Mouse (Mus musculus) MEL (cell line): ENCODE data around the gene Olfr641. TPM values are rescaled to one million over a fixed set of nuclear protein-coding genes. Genes with fewer than 3 reads are reported as not detected.

Experiments
- GATA1 ChIP-seq: IDR thresholded peaks from 2 replicates; pipeline ENCODE4 v1.6.1; 2011; ENCODE audit warnings: low read depth, low read length, improper control_type of control experiment
- RAD21 ChIP-seq: IDR thresholded peaks from 2 replicates; pipeline ENCODE4 v1.6.1; 2011; ENCODE audit warnings: mild to moderate bottlenecking, low read depth, low read length, improper control_type of control experiment
- polyA plus RNA-seq, 2 experiments: library from polyadenylated mRNA; stranded (reverse) in 1 of 2; unstranded in 1 of 2; fragments of >175 nt in 1 of 2; fragments of >200 nt in 1 of 2; gene quantifications; 2 replicates each; pipeline versions ENCODE4 v1.2.1 to v1.2.4; 2012; ENCODE audit warnings: low replicate concordance in 2 of 2, low read depth in 1 of 2; ENCODE audit not compliant: insufficient read length in 2 of 2, insufficient read depth in 1 of 2, missing spikeins in 1 of 2
- total RNA-seq: library from RNA; depleted of rRNA; stranded (reverse); fragments of 300-350 nt; gene quantifications from 2 replicates; pipeline ENCODE4 v1.2.3, GENCODE M21; 2012; rRNA removed

Olfr641 gene
- total and polyA plus RNA-seq, 3 experiments, result not detected

DNA sequence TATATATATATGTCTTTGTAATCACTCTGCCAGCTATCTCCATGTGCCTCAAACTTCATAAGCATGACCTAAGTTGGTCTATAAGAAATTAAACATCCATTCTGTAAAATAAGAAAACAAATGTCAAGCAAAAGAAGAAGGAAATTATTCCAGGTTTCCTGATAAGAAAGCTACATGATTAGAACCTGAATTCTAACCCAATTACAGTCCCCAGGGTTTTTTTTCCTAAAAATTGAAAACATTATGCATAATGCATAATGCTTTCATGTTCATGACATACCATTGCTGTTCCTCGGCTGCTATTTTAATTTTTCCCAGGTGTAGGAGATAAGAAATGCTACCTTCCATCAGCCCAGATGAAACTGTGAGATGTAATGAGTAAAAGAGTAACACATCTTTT, 50.1 kb downstream of the Olfr641 start, which contains the start of gene Olfr645 (continued):
- no peak for TF ChIP-seq RAD21
- TF ChIP-seq GATA1, result no peak

Other genes with a start within 250 kb of the Olfr641 start
- not detected in 2 replicates for gene Olfr67, start 243.6 kb upstream of the Olfr641 start, total RNA-seq
- not detected for gene Olfr67, start 243.6 kb upstream of the Olfr641 start, polyA plus RNA-seq
- 120 and 191 TPM in 2 replicates for gene Hbb-bt, start 221.4 kb upstream of the Olfr641 start, total RNA-seq
- gene Hbb-bt, start 221.4 kb upstream of the Olfr641 start, polyA plus RNA-seq, result 100 to 1,000 TPM in 1 of 2 experiments, not detected in 1; 118 TPM
- 79.0 and 138 TPM in 2 replicates for gene Hbb-bs, start 207.3 kb upstream of the Olfr641 start, total RNA-seq
- gene Hbb-bs, start 207.3 kb upstream of the Olfr641 start, polyA plus RNA-seq, result 100 to 1,000 TPM in 1 of 2 experiments, not detected in 1; 208 TPM
- gene Hbb-bh2, start 194.9 kb upstream of the Olfr641 start, total RNA-seq, result not detected in 2 replicates
- gene Hbb-bh2, start 194.9 kb upstream of the Olfr641 start, polyA plus RNA-seq, result not detected
- gene Hbb-bh1, start 192.3 kb upstream of the Olfr641 start, total RNA-seq, result not detected in 2 replicates
- gene Hbb-bh1, start 192.3 kb upstream of the Olfr641 start, polyA plus RNA-seq, result under 1 TPM in 1 of 2 experiments, not detected in 1; 0.15 TPM
- not detected in 2 replicates for gene Hbb-y, start 182.2 kb upstream of the Olfr641 start, total RNA-seq
- gene Hbb-y, start 182.2 kb upstream of the Olfr641 start, polyA plus RNA-seq, result under 1 TPM in 1 of 2 experiments, not detected in 1; 0.11 TPM
- gene Olfr66, start 149.2 kb upstream of the Olfr641 start, total RNA-seq, result not detected in 2 replicates
- gene Olfr66, start 149.2 kb upstream of the Olfr641 start, polyA plus RNA-seq, result not detected
- gene Olfr64, start 141.0 kb upstream of the Olfr641 start, total RNA-seq, result not detected in 2 replicates
- gene Olfr64, start 141.0 kb upstream of the Olfr641 start, polyA plus RNA-seq, result not detected
- gene Olfr65, start 132.0 kb upstream of the Olfr641 start, total RNA-seq, result not detected in 2 replicates
- gene Olfr65, start 132.0 kb upstream of the Olfr641 start, polyA plus RNA-seq, result not detected
- not detected in 2 replicates for gene Olfr631, start 106.6 kb upstream of the Olfr641 start, total RNA-seq
- not detected for gene Olfr631, start 106.6 kb upstream of the Olfr641 start, polyA plus RNA-seq
- not detected in 2 replicates for gene Olfr632, start 101.1 kb upstream of the Olfr641 start, total RNA-seq
- gene Olfr632, start 101.1 kb upstream of the Olfr641 start, polyA plus RNA-seq, result not detected
- not detected in 2 replicates for gene Olfr633, start 91.0 kb upstream of the Olfr641 start, total RNA-seq
- not detected for gene Olfr633, start 91.0 kb upstream of the Olfr641 start, polyA plus RNA-seq
- gene Olfr635, start 64.3 kb upstream of the Olfr641 start, total RNA-seq, result not detected in 2 replicates
- not detected for gene Olfr635, start 64.3 kb upstream of the Olfr641 start, polyA plus RNA-seq
- gene Olfr638, start 36.7 kb upstream of the Olfr641 start, total RNA-seq, result not detected in 2 replicates
- not detected for gene Olfr638, start 36.7 kb upstream of the Olfr641 start, polyA plus RNA-seq
- not detected in 2 replicates for gene Olfr639, start 18.1 kb upstream of the Olfr641 start, total RNA-seq
- gene Olfr639, start 18.1 kb upstream of the Olfr641 start, polyA plus RNA-seq, result under 1 TPM in 1 of 2 experiments, not detected in 1; 0.03 TPM
- not detected in 2 replicates for gene Olfr640, start 9.9 kb upstream of the Olfr641 start, total RNA-seq
- not detected for gene Olfr640, start 9.9 kb upstream of the Olfr641 start, polyA plus RNA-seq
- gene Olfr642, start 17.2 kb downstream of the Olfr641 start, total RNA-seq, result not detected in 2 replicates
- gene Olfr642, start 17.2 kb downstream of the Olfr641 start, polyA plus RNA-seq, result not detected
- not detected in 2 replicates for gene 4930516K23Rik, start 26.0 kb downstream of the Olfr641 start, total RNA-seq
- gene 4930516K23Rik, start 26.0 kb downstream of the Olfr641 start, polyA plus RNA-seq, result not detected
- not detected in 2 replicates for gene Olfr644, start 36.4 kb downstream of the Olfr641 start, total RNA-seq
- gene Olfr644, start 36.4 kb downstream of the Olfr641 start, polyA plus RNA-seq, result not detected
- not detected in 2 replicates for gene Olfr645, start 50.0 kb downstream of the Olfr641 start, total RNA-seq
- not detected for gene Olfr645, start 50.0 kb downstream of the Olfr641 start, polyA plus RNA-seq
- gene Olfr646, start 69.4 kb downstream of the Olfr641 start, total RNA-seq, result not detected in 2 replicates
- not detected for gene Olfr646, start 69.4 kb downstream of the Olfr641 start, polyA plus RNA-seq
- not detected in 2 replicates for gene Ubqln5, start 94.4 kb downstream of the Olfr641 start, total RNA-seq
- not detected for gene Ubqln5, start 94.4 kb downstream of the Olfr641 start, polyA plus RNA-seq
- not detected in 2 replicates for gene Olfr643, start 102.0 kb downstream of the Olfr641 start, total RNA-seq
- gene Olfr643, start 102.0 kb downstream of the Olfr641 start, polyA plus RNA-seq, result not detected
- not detected in 2 replicates for gene Ubqln3, start 107.8 kb downstream of the Olfr641 start, total RNA-seq
- gene Ubqln3, start 107.8 kb downstream of the Olfr641 start, polyA plus RNA-seq, result not detected
- gene Ubqlnl, start 115.1 kb downstream of the Olfr641 start, total RNA-seq, result not detected in 2 replicates
- gene Ubqlnl, start 115.1 kb downstream of the Olfr641 start, polyA plus RNA-seq, result not detected
- not detected in 2 replicates for gene Olfm5, start 129.4 kb downstream of the Olfr641 start, total RNA-seq
- gene Olfm5, start 129.4 kb downstream of the Olfr641 start, polyA plus RNA-seq, result not detected
- gene Olfr648, start 147.9 kb downstream of the Olfr641 start, total RNA-seq, result not detected in 2 replicates
- not detected for gene Olfr648, start 147.9 kb downstream of the Olfr641 start, polyA plus RNA-seq
- gene Olfr649, start 160.5 kb downstream of the Olfr641 start, total RNA-seq, result not detected in 2 replicates
- gene Olfr649, start 160.5 kb downstream of the Olfr641 start, polyA plus RNA-seq, result not detected
- not detected in 2 replicates for gene Trim6, start 183.3 kb downstream of the Olfr641 start, total RNA-seq
- gene Trim6, start 183.3 kb downstream of the Olfr641 start, polyA plus RNA-seq, result 1 to 10 TPM in 1 of 2 experiments, not detected in 1; 4.1 TPM
- gene Trim34a, start 209.0 kb downstream of the Olfr641 start, total RNA-seq, result 0.23 and 0.42 TPM in 2 replicates
- under 1 TPM in 1 of 2 experiments, not detected in 1; 0.58 TPM for gene Trim34a, start 209.0 kb downstream of the Olfr641 start, polyA plus RNA-seq